Mouse (Mus musculus) right cerebral cortex, adult 18-20 months (tissue): ENCODE measurements around the gene Tpgs1.

ENCODE experiments used
- DNase-seq: peaks from one replicate; pipeline ENCODE4 v3.0.0; 2022; ENCODE audit warnings: mixed read lengths

Gene Tpgs1

GRCm38 (mm10) chr10:79668771-79669575 is at the start of gene Tpgs1:
TSS of gene Tpgs1 (plus strand) at chr10:79669369.
- peak; percentile 93 for DNase-seq

GRCm38 (mm10) chr10:79623950-79624349 is 45.2 kb upstream of the Tpgs1 start:
- DNase-seq = no peak

- no peak for DNase-seq
These were observed 43.8 kb upstream of the Tpgs1 start for GRCm38 (mm10) chr10:79625398-79625797.

GRCm38 (mm10) chr10:79626156-79626555 is 43.0 kb upstream of the Tpgs1 start:
- no peak for DNase-seq

- DNase-seq = no peak
These were observed 40.8 kb upstream of the Tpgs1 start for GRCm38 (mm10) chr10:79628377-79628776.

- peak; percentile 67 for DNase-seq
These were observed 37.7 kb upstream of the Tpgs1 start for GRCm38 (mm10) chr10:79631432-79631831.

GRCm38 (mm10) chr10:79633006-79633777 is 36.0 kb upstream of the Tpgs1 start:
- DNase-seq = no peak

- DNase-seq = no peak
These were observed 32.9 kb upstream of the Tpgs1 start for GRCm38 (mm10) chr10:79636287-79636686.

- peak; percentile 89 for DNase-seq
These were observed 31.8 kb upstream of the Tpgs1 start, which contains the start of gene Shc2 for GRCm38 (mm10) chr10:79637128-79638110. TSS of gene Shc2 (minus strand) at chr10:79637918.

- peak; percentile 78 for DNase-seq
These were observed 30.5 kb upstream of the Tpgs1 start for GRCm38 (mm10) chr10:79638486-79639204.

GRCm38 (mm10) chr10:79645711-79646110 is 23.5 kb upstream of the Tpgs1 start, which contains the start of gene Odf3l2:
TSS of gene Odf3l2 (minus strand) at chr10:79645738.
- DNase-seq = no peak

GRCm38 (mm10) chr10:79649070-79649751 is 20.0 kb upstream of the Tpgs1 start:
- DNase-seq = peak; percentile 68

- DNase-seq = no peak
These were observed 16.4 kb upstream of the Tpgs1 start for GRCm38 (mm10) chr10:79652789-79653188.

GRCm38 (mm10) chr10:79654946-79655395 is 14.2 kb upstream of the Tpgs1 start:
- no peak for DNase-seq

GRCm38 (mm10) chr10:79658829-79659228 is 10.3 kb upstream of the Tpgs1 start:
- DNase-seq = no peak

GRCm38 (mm10) chr10:79660298-79660697 is 8.9 kb upstream of the Tpgs1 start:
- DNase-seq = no peak

GRCm38 (mm10) chr10:79661861-79662260 is 7.3 kb upstream of the Tpgs1 start:
- no peak for DNase-seq

GRCm38 (mm10) chr10:79664131-79664665 is 5.0 kb upstream of the Tpgs1 start, which contains the start of gene Madcam1:
TSS of gene Madcam1 (plus strand) at chr10:79664559.
- peak; percentile 60 for DNase-seq

- no peak for DNase-seq
These were observed 4.1 kb upstream of the Tpgs1 start for GRCm38 (mm10) chr10:79665051-79665450.

GRCm38 (mm10) chr10:79666493-79666892 is 2.7 kb upstream of the Tpgs1 start:
- no peak for DNase-seq

GRCm38 (mm10) chr10:79668076-79668475 is 1.1 kb upstream of the Tpgs1 start:
- DNase-seq = no peak
